Mouse (Mus musculus) stomach, postnatal 0 days (tissue): Measurements from ENCODE around the gene Thoc2. TPM values are rescaled to one million over a fixed set of nuclear protein-coding genes. Genes with fewer than 3 reads are reported as not detected.
"Not testable (repeated sequence)": the region's sequence is repeated elsewhere in the genome, so short reads cannot be mapped to it uniquely, and the experiment has no call there.

Experiments used
- ATAC-seq: fragments of 200-750 bp; cut with Nextera tagmentation; 2 replicates; pipeline ENCODE4 v1.8.0; 2017; ENCODE audit not compliant: low FRiP score, low TSS enrichment
- DNase-seq: peaks from one replicate; pipeline ENCODE4 v3.0.0-alpha.2; 2016; ENCODE audit warnings: low spot score
- H3K27ac ChIP-seq: fragments of 300-500 bp; sonication (generic); replicated peaks from 2 replicates; pipeline ENCODE4 v1.5.1; 2014; ENCODE audit warnings: mild to moderate bottlenecking, control low read depth
- H3K27me3 ChIP-seq: fragments of 300-500 bp; sonication (generic); 2 replicates; pipeline ENCODE4 v1.6.1; 2014; ENCODE audit warnings: low read length; ENCODE audit not compliant: control insufficient read depth, insufficient read depth
- H3K36me3 ChIP-seq: fragments of 300-500 bp; sonication (generic); 2 replicates; pipeline ENCODE4 v1.6.1; 2014; ENCODE audit warnings: low read length, mixed read lengths; ENCODE audit not compliant: control insufficient read depth, insufficient read depth
- H3K4me1 ChIP-seq: fragments of 300-500 bp; sonication (generic); replicated peaks from 2 replicates; pipeline ENCODE4 v1.6.1; 2014; ENCODE audit warnings: antibody characterized with exemption; ENCODE audit not compliant: control insufficient read depth, insufficient read depth
- H3K4me2 ChIP-seq: fragments of 300-500 bp; sonication (generic); replicated peaks from 2 replicates; pipeline ENCODE4 v1.6.1; 2014; ENCODE audit warnings: low read depth, mild to moderate bottlenecking, control low read depth, moderate library complexity
- H3K4me3 ChIP-seq: fragments of 300-500 bp; sonication (generic); 2 replicates; pipeline ENCODE4 v1.5.1; 2014; ENCODE audit warnings: low read depth, low read length, control low read depth
- H3K9ac ChIP-seq: fragments of 300-500 bp; sonication (generic); 2 replicates; pipeline ENCODE4 v1.6.1; 2014; ENCODE audit warnings: mild to moderate bottlenecking, low read length, control low read depth, mixed read lengths
- H3K9me3 ChIP-seq: fragments of 300-500 bp; sonication (generic); 2 replicates; pipeline ENCODE4 v1.6.1; 2016; ENCODE audit warnings: low read length; ENCODE audit not compliant: control insufficient read depth
- CTCF ChIP-seq: IDR thresholded peaks from 2 replicates; pipeline ENCODE4 v1.5.1; 2016; ENCODE audit warnings: antibody characterized with exemption, low read depth, mild to moderate bottlenecking, moderate library complexity
- EP300 ChIP-seq: optimal IDR thresholded peaks from 2 replicates; pipeline ENCODE3; 2016; ENCODE audit warnings: antibody characterized with exemption
- WGBS: fragments of 180-500 bp; shearing (Covaris S2); extraction: QIAGEN DNeasy Blood & Tissue Kit; methylation state at CpG from one replicate; pipeline ENCODE4 v1.1.7; 2014; 5-methylcytosine and 5-hydroxymethylcytosine counted together
- polyA plus RNA-seq: library from polyadenylated mRNA; unstranded; fragments of >200 nt; fragmentation: Nextera tagmentation; extraction: Ambion mirVana; gene quantifications from 2 replicates; pipeline ENCODE4 v1.2.1, GENCODE M21; 2015

Thoc2 gene
- 36.7 and 39.6 TPM in 2 replicates for polyA plus RNA-seq

GRCm38 (mm10) chrX:41920574-41920973, at the start of gene Thoc2:
Thoc2 (minus strand) TSS chrX:41920674.
- Histone ChIP-seq H3K4me2 (no peak within 1 kb of the TSS), H3K27me3 (no peaks in the 10 kb centered on the region), H3K9ac (no peak within 1 kb of the TSS), H3K36me3 (no peaks in the 10 kb centered on the region), H3K4me1 (no peaks in the 10 kb centered on the region), H3K4me3 (no peak within 1 kb of the TSS), H3K9me3 (no peaks in the 10 kb centered on the region), H3K27ac (no peak within 1 kb of the TSS)
- ATAC-seq (no peak), DNase-seq (no peak)
- 73% methylated on average over 1 of the region's 1 CpGs for WGBS
- no peak for TF ChIP-seq CTCF
- TF ChIP-seq EP300, result no peak

GRCm38 (mm10) chrX:41970096-41970495, 49.6 kb upstream of the Thoc2 start:
- no peak overlapping the region for H3K27ac ChIP-seq
- H3K9me3 ChIP-seq, result no peaks in the 10 kb centered on the region
- TF ChIP-seq CTCF (no peak), EP300 (no peak)
- no peak overlapping the region for H3K4me3 ChIP-seq
- no peaks in the 10 kb centered on the region for H3K4me1 ChIP-seq
- H3K4me2 ChIP-seq, result no peak overlapping the region
- H3K9ac ChIP-seq, result no peak overlapping the region
- DNase-seq, result no peak
- 92% methylated on average over 2 of the region's 2 CpGs for WGBS
- no peak for ATAC-seq
- H3K27me3 ChIP-seq, result no peaks in the 10 kb centered on the region
- no peaks in the 10 kb centered on the region for H3K36me3 ChIP-seq

GRCm38 (mm10) chrX:41969341-41969740, 48.9 kb upstream of the Thoc2 start:
- H3K27me3 ChIP-seq, result no peaks in the 10 kb centered on the region
- WGBS, result 68% methylated on average over 4 of the region's 4 CpGs
- no peaks in the 10 kb centered on the region for H3K36me3 ChIP-seq
- ATAC-seq, result no peak
- no peak overlapping the region for H3K4me2 ChIP-seq
- H3K4me3 ChIP-seq, result no peak overlapping the region
- TF ChIP-seq CTCF (no peak), EP300 (no peak)
- H3K9me3 ChIP-seq, result no peaks in the 10 kb centered on the region
- H3K27ac ChIP-seq, result no peak overlapping the region
- no peak overlapping the region for H3K9ac ChIP-seq
- no peak for DNase-seq
- no peaks in the 10 kb centered on the region for H3K4me1 ChIP-seq

GRCm38 (mm10) chrX:41957161-41957560, 36.7 kb upstream of the Thoc2 start:
- no peak overlapping the region for H3K9ac ChIP-seq
- TF ChIP-seq CTCF (peak; percentile 52), EP300 (no peak)
- H3K4me2 ChIP-seq, result no peak overlapping the region
- no peak overlapping the region for H3K27ac ChIP-seq
- H3K36me3 ChIP-seq, result no peaks in the 10 kb centered on the region
- ATAC-seq (no peak), DNase-seq (peak; percentile 13)
- no peaks in the 10 kb centered on the region for H3K4me1 ChIP-seq
- H3K4me3 ChIP-seq, result no peak overlapping the region
- 65% methylated on average over 4 of the region's 4 CpGs for WGBS
- no peaks in the 10 kb centered on the region for H3K9me3 ChIP-seq
- no peaks in the 10 kb centered on the region for H3K27me3 ChIP-seq

- WGBS, result 86% methylated on average over 5 of the region's 5 CpGs
- ATAC-seq (no peak), DNase-seq (no peak)
- no peak for TF ChIP-seq EP300
- no peak for TF ChIP-seq CTCF
- no peak overlapping the region for H3K9ac ChIP-seq
- no peak overlapping the region for H3K4me2 ChIP-seq
- H3K4me3 ChIP-seq, result no peak overlapping the region
- H3K27me3 ChIP-seq, result no peaks in the 10 kb centered on the region
- no peak overlapping the region for H3K27ac ChIP-seq
- H3K36me3 ChIP-seq, result no peaks in the 10 kb centered on the region
- no peaks in the 10 kb centered on the region for H3K9me3 ChIP-seq
- no peaks in the 10 kb centered on the region for H3K4me1 ChIP-seq
Observed at GRCm38 (mm10) chrX:41941840-41942239, 21.4 kb upstream of the Thoc2 start.

GRCm38 (mm10) chrX:41931821-41932220, 11.3 kb upstream of the Thoc2 start:
- not testable (repeated sequence) for H3K9ac ChIP-seq, H3K9me3 ChIP-seq, ATAC-seq, H3K27me3 ChIP-seq, DNase-seq, H3K4me1 ChIP-seq, H3K27ac ChIP-seq, H3K36me3 ChIP-seq, H3K4me3 ChIP-seq, H3K4me2 ChIP-seq
- 43% methylated on average over 6 of the region's 6 CpGs for WGBS
